Mouse (Mus musculus): ENCODE measurements at regions not wholly inside any gene's neighbourhood (a gene's known extent, or its start where the extent isn't known, plus 50 kb on each side); places are given as distances from the start of the nearest gene placed in this dataset.
A peak's percentile ranks its signal among the peaks of the same experiment; 100 is the strongest.

DNA sequence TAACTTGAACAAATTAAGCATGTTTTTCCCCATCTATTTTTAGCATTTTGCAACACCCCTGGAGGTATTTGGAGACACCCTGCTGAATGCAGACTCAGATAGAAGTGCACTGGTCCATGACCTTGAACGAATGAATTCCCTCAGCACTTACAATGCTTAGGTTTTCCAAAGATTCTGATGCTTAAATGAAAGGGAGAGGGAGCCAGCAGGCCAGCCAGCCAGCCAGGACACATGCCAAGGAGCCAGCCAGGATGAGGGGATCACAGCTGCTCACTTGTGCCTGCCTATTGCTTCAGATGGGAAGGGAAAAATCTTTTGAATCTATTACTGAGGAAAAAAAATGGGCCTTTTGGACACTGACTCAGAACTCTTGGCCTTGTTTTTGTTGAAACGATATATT is 750.0 kb upstream of the 2610301B20Rik start:
- Histone ChIP-seq H3K27me3 (ENCODE audit: insufficient read depth, low read length) (no peaks in the 10 kb centered on the region), H3K36me3 (ENCODE audit: insufficient read depth, low read length) (no peaks in the 10 kb centered on the region), H3K4me2 (replicated peaks; ENCODE audit: low read depth, low read length) (no peak overlapping the region), H3K4me1 (ENCODE audit: insufficient read depth, low read length) (no peaks in the 10 kb centered on the region), H3K9ac (replicated peaks; ENCODE audit: low read length) (no peak overlapping the region), H3K9me3 (ENCODE audit: low read length) (0 out of 2 replicates have a peak, but pooled peaks cover 6% of the 10 kb centered on the region), H3K27ac (ENCODE audit: low read length) (no peak overlapping the region), H3K4me3 (ENCODE audit: low read length) (no peak overlapping the region)
- no peak for ATAC-seq (ENCODE audit: low FRiP score, low TSS enrichment)
- 65% methylated on average over 2 of the region's 2 CpGs for WGBS

GRCm38 (mm10) chr4:10141238-10141934 is 732.9 kb upstream of the 2610301B20Rik start:
- Histone ChIP-seq H3K27ac (ENCODE audit: low read length) (no peak overlapping the region), H3K9ac (replicated peaks; ENCODE audit: low read length) (no peak overlapping the region), H3K27me3 (ENCODE audit: insufficient read depth, low read length) (no peaks in the 10 kb centered on the region), H3K36me3 (ENCODE audit: insufficient read depth, low read length) (no peaks in the 10 kb centered on the region), H3K4me1 (ENCODE audit: insufficient read depth, low read length) (no peaks in the 10 kb centered on the region), H3K4me2 (replicated peaks; ENCODE audit: low read depth, low read length) (no peak overlapping the region), H3K9me3 (ENCODE audit: low read length) (no peaks in the 10 kb centered on the region), H3K4me3 (ENCODE audit: low read length) (no peak overlapping the region)
- 58% methylated on average over 6 of the region's 6 CpGs for WGBS
- ATAC-seq (ENCODE audit: low FRiP score, low TSS enrichment): peak; percentile 86

DNA sequence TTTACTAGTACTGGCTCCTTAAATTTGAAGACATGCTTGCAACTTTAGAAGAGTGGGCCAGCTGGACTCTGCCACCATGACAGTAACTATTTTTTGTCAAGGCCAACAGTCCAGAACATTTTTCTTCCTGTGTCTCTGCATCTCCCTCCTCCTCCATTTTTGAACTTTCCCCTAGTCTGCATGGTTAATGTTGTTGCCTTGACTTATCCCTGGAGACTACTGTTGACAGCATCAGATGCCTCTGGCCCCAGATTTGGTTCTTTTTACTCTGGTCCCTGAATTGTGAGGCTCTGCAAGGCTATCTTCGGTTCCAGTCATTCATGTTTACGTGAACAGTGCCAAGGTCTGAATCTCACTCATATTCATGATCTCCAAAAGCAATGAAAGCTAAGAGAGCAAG is 724.4 kb upstream of the 2610301B20Rik start:
- Histone ChIP-seq H3K27me3 (ENCODE audit: insufficient read depth, low read length) (no peaks in the 10 kb centered on the region), H3K4me3 (ENCODE audit: low read length) (no peak overlapping the region), H3K4me2 (replicated peaks; ENCODE audit: low read depth, low read length) (no peak overlapping the region), H3K36me3 (ENCODE audit: insufficient read depth, low read length) (no peaks in the 10 kb centered on the region), H3K9me3 (ENCODE audit: low read length) (no peaks in the 10 kb centered on the region), H3K9ac (replicated peaks; ENCODE audit: low read length) (no peak overlapping the region), H3K27ac (ENCODE audit: low read length) (no peak overlapping the region), H3K4me1 (ENCODE audit: insufficient read depth, low read length) (no peaks in the 10 kb centered on the region)
- WGBS: 72% methylated on average over 2 of the region's 2 CpGs
- ATAC-seq (ENCODE audit: low FRiP score, low TSS enrichment): no peak

DNA sequence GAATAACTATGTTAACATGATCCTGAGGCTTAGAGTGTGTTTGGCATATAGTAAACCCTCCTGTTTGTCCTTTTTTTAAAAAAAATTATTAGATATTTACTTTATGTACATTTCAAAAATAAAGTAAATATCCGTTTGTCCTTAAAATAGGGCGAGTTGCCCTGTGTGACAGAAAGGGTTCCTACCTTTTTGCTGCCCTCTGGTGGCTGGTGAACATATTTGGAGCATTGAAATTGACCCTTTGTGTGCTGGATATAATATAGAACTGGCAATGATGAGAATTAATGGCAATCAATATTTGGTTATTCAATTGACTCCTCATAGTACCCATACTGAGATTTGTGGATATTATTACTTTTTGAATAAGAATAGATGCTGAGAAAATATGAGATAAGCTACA is 723.8 kb upstream of the 2610301B20Rik start:
- Histone ChIP-seq H3K4me1 (ENCODE audit: insufficient read depth, low read length) (no peaks in the 10 kb centered on the region), H3K27me3 (ENCODE audit: insufficient read depth, low read length) (no peaks in the 10 kb centered on the region), H3K4me3 (ENCODE audit: low read length) (no peak overlapping the region), H3K36me3 (ENCODE audit: insufficient read depth, low read length) (no peaks in the 10 kb centered on the region), H3K27ac (ENCODE audit: low read length) (no peak overlapping the region), H3K9me3 (ENCODE audit: low read length) (no peaks in the 10 kb centered on the region), H3K9ac (replicated peaks; ENCODE audit: low read length) (no peak overlapping the region), H3K4me2 (replicated peaks; ENCODE audit: low read depth, low read length) (no peak overlapping the region)
- ATAC-seq (ENCODE audit: low FRiP score, low TSS enrichment): no peak
- 10% methylated on average over 2 of the region's 2 CpGs for WGBS

- Histone ChIP-seq H3K9ac (replicated peaks; ENCODE audit: low read length) (no peak overlapping the region), H3K36me3 (ENCODE audit: insufficient read depth, low read length) (no peaks in the 10 kb centered on the region), H3K27me3 (ENCODE audit: insufficient read depth, low read length) (no peaks in the 10 kb centered on the region), H3K4me1 (ENCODE audit: insufficient read depth, low read length) (no peaks in the 10 kb centered on the region), H3K9me3 (ENCODE audit: low read length) (no peaks in the 10 kb centered on the region), H3K4me3 (ENCODE audit: low read length) (no peak overlapping the region), H3K4me2 (replicated peaks; ENCODE audit: low read depth, low read length) (no peak overlapping the region), H3K27ac (ENCODE audit: low read length) (no peak overlapping the region)
- 89% methylated on average over 5 of the region's 5 CpGs for WGBS
- no peak for ATAC-seq (ENCODE audit: low FRiP score, low TSS enrichment)
Measured at GRCm38 (mm10) chr4:10155705-10156390, 718.5 kb upstream of the 2610301B20Rik start.

GRCm38 (mm10) chr4:10189896-10190295 is 684.4 kb upstream of the 2610301B20Rik start:
- Histone ChIP-seq H3K4me2 (replicated peaks; ENCODE audit: low read depth, low read length) (no peak overlapping the region), H3K27me3 (ENCODE audit: insufficient read depth, low read length) (no peaks in the 10 kb centered on the region), H3K36me3 (ENCODE audit: insufficient read depth, low read length) (no peaks in the 10 kb centered on the region), H3K4me3 (ENCODE audit: low read length) (no peak overlapping the region), H3K27ac (ENCODE audit: low read length) (no peak overlapping the region), H3K9me3 (ENCODE audit: low read length) (no peaks in the 10 kb centered on the region), H3K4me1 (ENCODE audit: insufficient read depth, low read length) (no peaks in the 10 kb centered on the region), H3K9ac (replicated peaks; ENCODE audit: low read length) (no peak overlapping the region)
- peak; percentile 51; the same call in 1 of the 2 replicates for ATAC-seq (ENCODE audit: low FRiP score, low TSS enrichment)
- WGBS: 66% methylated on average over 3 of the region's 3 CpGs

GRCm38 (mm10) chr4:10197245-10197943 is 676.9 kb upstream of the 2610301B20Rik start:
- Histone ChIP-seq H3K27ac (ENCODE audit: low read length) (no peak overlapping the region), H3K4me2 (replicated peaks; ENCODE audit: low read depth, low read length) (no peak overlapping the region), H3K9ac (replicated peaks; ENCODE audit: low read length) (no peak overlapping the region), H3K9me3 (ENCODE audit: low read length) (no peaks in the 10 kb centered on the region), H3K4me1 (ENCODE audit: insufficient read depth, low read length) (no peaks in the 10 kb centered on the region), H3K27me3 (ENCODE audit: insufficient read depth, low read length) (no peaks in the 10 kb centered on the region), H3K4me3 (ENCODE audit: low read length) (no peak overlapping the region), H3K36me3 (ENCODE audit: insufficient read depth, low read length) (no peaks in the 10 kb centered on the region)
- peak; percentile 46; the same call in 1 of the 2 replicates for ATAC-seq (ENCODE audit: low FRiP score, low TSS enrichment)
- WGBS: 71% methylated on average over 1 of the region's 1 CpGs

DNA sequence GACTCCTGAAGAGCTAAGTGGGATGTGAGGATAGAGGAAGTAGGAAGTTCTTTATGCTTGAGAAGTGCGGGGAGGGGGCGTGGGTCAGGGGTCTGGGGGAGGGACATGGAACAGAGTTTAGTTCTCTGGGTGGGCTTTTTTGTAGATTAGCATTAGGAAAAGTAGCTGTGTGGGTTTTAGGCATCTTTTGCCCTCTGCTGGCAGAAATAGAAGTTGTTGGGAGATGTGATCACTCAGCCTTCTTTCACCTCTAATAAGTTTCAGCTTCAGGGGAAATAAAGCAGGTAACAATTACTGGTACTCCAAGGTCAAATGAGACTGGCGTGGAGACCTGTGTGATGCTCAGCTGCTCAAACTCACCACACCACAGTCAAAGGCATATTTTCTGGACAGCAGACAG is 672.5 kb upstream of the 2610301B20Rik start:
- Histone ChIP-seq H3K27me3 (ENCODE audit: insufficient read depth, low read length) (no peaks in the 10 kb centered on the region), H3K9ac (replicated peaks; ENCODE audit: low read length) (no peak overlapping the region), H3K4me2 (replicated peaks; ENCODE audit: low read depth, low read length) (no peak overlapping the region), H3K4me3 (ENCODE audit: low read length) (no peak overlapping the region), H3K27ac (ENCODE audit: low read length) (no peak overlapping the region), H3K9me3 (ENCODE audit: low read length) (no peaks in the 10 kb centered on the region), H3K36me3 (ENCODE audit: insufficient read depth, low read length) (no peaks in the 10 kb centered on the region), H3K4me1 (ENCODE audit: insufficient read depth, low read length) (no peaks in the 10 kb centered on the region)
- no peak for ATAC-seq (ENCODE audit: low FRiP score, low TSS enrichment)
- WGBS: 29% methylated on average over 3 of the region's 3 CpGs

DNA sequence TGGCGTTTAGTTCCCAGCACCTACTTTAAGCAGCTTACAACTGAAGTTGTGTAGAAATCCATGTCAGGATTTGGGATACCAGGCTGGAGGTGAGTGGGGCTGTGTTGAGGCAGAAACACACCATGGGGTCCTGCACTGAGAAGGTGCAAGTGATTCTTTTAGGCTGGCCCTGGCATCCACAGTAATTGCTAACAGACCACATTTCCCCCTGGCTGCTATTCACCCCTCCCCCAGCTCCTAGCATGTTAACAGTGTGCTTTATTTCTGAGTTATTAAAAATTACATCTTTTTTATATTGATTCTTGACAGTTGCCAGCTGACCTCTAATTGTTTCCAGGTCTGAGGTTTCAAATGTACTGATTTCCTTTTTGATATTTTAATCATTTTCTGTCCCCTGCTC is 670.1 kb upstream of the 2610301B20Rik start:
- no peak overlapping the region for H3K4me2 ChIP-seq (replicated peaks; ENCODE audit: low read depth, low read length)
- H3K4me1 ChIP-seq (ENCODE audit: insufficient read depth, low read length): no peaks in the 10 kb centered on the region
- WGBS: 90% methylated on average over 1 of the region's 1 CpGs
- no peak for ATAC-seq (ENCODE audit: low FRiP score, low TSS enrichment)
- H3K36me3 ChIP-seq (ENCODE audit: insufficient read depth, low read length): no peaks in the 10 kb centered on the region
- no peak overlapping the region for H3K9ac ChIP-seq (replicated peaks; ENCODE audit: low read length)
- no peak overlapping the region for H3K4me3 ChIP-seq (ENCODE audit: low read length)
- H3K9me3 ChIP-seq (ENCODE audit: low read length): no peaks in the 10 kb centered on the region
- no peak overlapping the region for H3K27ac ChIP-seq (ENCODE audit: low read length)
- no peaks in the 10 kb centered on the region for H3K27me3 ChIP-seq (ENCODE audit: insufficient read depth, low read length)

Measured in kidney, embryonic 16.5 days (tissue).